Mouse (Mus musculus) heart, postnatal 0 days (tissue): ENCODE results near the gene Tada2b.

Experiments used
- CTCF ChIP-seq: IDR thresholded peaks from 2 replicates; pipeline ENCODE4 v1.5.1; 2016; ENCODE audit warnings: antibody characterized with exemption, control low read depth, low read depth
- EP300 ChIP-seq: IDR thresholded peaks from 2 replicates; pipeline ENCODE4 v1.6.1; 2016; ENCODE audit warnings: antibody characterized with exemption, low read depth

DNA sequence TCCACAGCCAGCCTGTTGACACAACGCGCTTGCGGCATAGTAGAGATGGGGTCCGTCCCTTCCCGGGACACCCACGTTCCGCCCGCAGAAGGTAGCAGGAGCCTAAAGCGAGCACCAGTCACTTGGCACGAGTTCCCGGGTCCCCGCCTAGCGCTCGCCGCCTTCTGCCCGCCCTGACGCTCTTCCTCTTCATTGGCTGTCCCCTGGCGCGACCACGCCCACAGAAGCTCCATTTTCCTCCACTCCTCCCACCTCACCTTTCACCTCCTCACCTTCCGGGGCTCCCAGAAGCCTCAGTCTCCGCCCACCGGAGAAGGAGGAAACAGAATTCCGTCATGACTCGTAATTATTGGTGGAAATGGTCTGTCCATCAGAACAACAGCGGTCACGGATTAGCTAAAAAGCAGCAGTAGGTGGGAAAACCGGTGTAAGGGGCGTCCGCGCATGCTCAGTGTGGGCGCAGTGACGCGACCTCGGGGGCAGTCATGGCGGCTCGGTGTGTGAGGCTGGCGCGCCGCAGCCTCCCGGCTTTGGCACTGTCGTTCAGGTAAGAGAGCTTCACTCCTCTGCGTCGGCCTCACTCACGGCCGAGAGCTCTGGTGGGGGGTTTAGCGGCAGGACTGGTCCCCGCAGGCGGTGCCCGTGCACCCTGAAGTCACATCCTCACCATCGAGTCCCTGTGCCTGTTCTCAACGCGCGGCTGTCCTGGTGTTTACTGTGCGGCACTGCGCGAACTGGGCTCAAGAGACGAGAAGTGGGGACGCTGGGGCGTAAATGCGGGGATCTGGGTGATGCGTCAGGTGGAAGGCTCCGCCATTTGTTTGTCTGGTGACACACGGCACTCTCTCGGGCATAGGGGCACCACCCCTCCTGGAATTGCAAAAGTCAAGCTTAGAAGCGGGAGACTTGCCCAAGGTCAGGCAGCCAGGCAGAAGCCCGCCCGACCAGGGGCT lies 19.1 kb downstream of the Tada2b start, which contains the start of gene Grpel1:
- TF ChIP-seq CTCF (no peak), EP300 (no peak)
